Mouse (Mus musculus): ENCODE data around the gene Mars.

Gene Mars

GRCm38 (mm10) chr10:127261706-127262547, 49.7 kb downstream of the Mars start:
- no peak for DNase-seq (ENCODE audit: low spot score)

- DNase-seq (ENCODE audit: low spot score), result no peak
Measured at GRCm38 (mm10) chr10:127258489-127258888, 53.1 kb downstream of the Mars start.

GRCm38 (mm10) chr10:127257790-127258189, 53.8 kb downstream of the Mars start:
- DNase-seq (ENCODE audit: low spot score), result no peak

- no peak for DNase-seq (ENCODE audit: low spot score)
Measured at GRCm38 (mm10) chr10:127255625-127256345, 55.8 kb downstream of the Mars start.

GRCm38 (mm10) chr10:127250810-127251209, 60.8 kb downstream of the Mars start:
- DNase-seq (ENCODE audit: low spot score), result no peak
